Mouse (Mus musculus) neural tube, embryonic 14.5 days (tissue): Measurements from ENCODE around the gene Mfng. TPM values are rescaled to one million over a fixed set of nuclear protein-coding genes. Genes with fewer than 3 reads are reported as not detected.

Experiments
- ATAC-seq: fragments of 200-750 bp; cut with Nextera tagmentation; 2 replicates; pipeline ENCODE4 v1.8.0; 2017; ENCODE audit warnings: low read depth, mild to moderate bottlenecking, moderate TSS enrichment, moderate library complexity
- H3K27ac ChIP-seq: fragments of 300-500 bp; sonication (generic); 2 replicates; pipeline ENCODE4 v1.5.1; 2014; ENCODE audit warnings: low read depth, mild to moderate bottlenecking, control low read depth, low read length, moderate library complexity, mixed read lengths
- H3K27me3 ChIP-seq: fragments of 300-500 bp; sonication (generic); 2 replicates; pipeline ENCODE4 v1.6.1; 2014; ENCODE audit warnings: low read length; ENCODE audit not compliant: control insufficient read depth, insufficient read depth
- H3K36me3 ChIP-seq: fragments of 300-500 bp; sonication (generic); 2 replicates; pipeline ENCODE4 v1.6.1; 2014; ENCODE audit warnings: low read length, mixed read lengths; ENCODE audit not compliant: control insufficient read depth, insufficient read depth
- H3K4me1 ChIP-seq: fragments of 300-500 bp; sonication (generic); 2 replicates; pipeline ENCODE4 v1.6.1; 2014; ENCODE audit warnings: low read length; ENCODE audit not compliant: control insufficient read depth, insufficient read depth
- H3K4me2 ChIP-seq: fragments of 300-500 bp; sonication (generic); 2 replicates; pipeline ENCODE4 v1.6.1; 2014; ENCODE audit warnings: mild to moderate bottlenecking, low read depth, low read length, control low read depth
- H3K4me3 ChIP-seq: fragments of 300-500 bp; sonication (generic); 2 replicates; pipeline ENCODE4 v1.5.1; 2014; ENCODE audit warnings: low read depth, low read length, control low read depth, mixed read lengths
- H3K9ac ChIP-seq: fragments of 300-500 bp; sonication (generic); replicated peaks from 2 replicates; pipeline ENCODE4 v1.6.1; 2014; ENCODE audit warnings: low read depth, mild to moderate bottlenecking, control low read depth, low read length, mixed read lengths
- H3K9me3 ChIP-seq: fragments of 300-500 bp; sonication (generic); 2 replicates; pipeline ENCODE4 v1.6.1; 2016; ENCODE audit warnings: low read length; ENCODE audit not compliant: control insufficient read depth
- WGBS: fragments of 180-500 bp; shearing (Covaris S2); extraction: QIAGEN DNeasy Blood & Tissue Kit; methylation state at CpG from one replicate; pipeline ENCODE4 v1.1.7; 2014; 5-methylcytosine and 5-hydroxymethylcytosine counted together
- polyA plus RNA-seq: library from polyadenylated mRNA; unstranded; fragments of >200 nt; fragmentation: Nextera tagmentation; extraction: Ambion mirVana; gene quantifications from 2 replicates; pipeline ENCODE4 v1.2.1, GENCODE M21; 2014

Mfng gene
- polyA plus RNA-seq, 1 experiment from 2014 or later: 6.9 TPM

GRCm38 (mm10) chr15:78784520-78784919 is 11.2 kb upstream of the Mfng start:
- 75% methylated on average over 5 of the region's 5 CpGs for WGBS
- Histone ChIP-seq H3K4me2 (no peak overlapping the region), H3K4me1 (peaks cover 5% of the 10 kb centered on the region), H3K27me3 (no peaks in the 10 kb centered on the region), H3K36me3 (no peaks in the 10 kb centered on the region), H3K27ac (no peak overlapping the region), H3K9ac (no peak overlapping the region), H3K9me3 (no peaks in the 10 kb centered on the region), H3K4me3 (no peak overlapping the region)
- no peak for ATAC-seq

DNA sequence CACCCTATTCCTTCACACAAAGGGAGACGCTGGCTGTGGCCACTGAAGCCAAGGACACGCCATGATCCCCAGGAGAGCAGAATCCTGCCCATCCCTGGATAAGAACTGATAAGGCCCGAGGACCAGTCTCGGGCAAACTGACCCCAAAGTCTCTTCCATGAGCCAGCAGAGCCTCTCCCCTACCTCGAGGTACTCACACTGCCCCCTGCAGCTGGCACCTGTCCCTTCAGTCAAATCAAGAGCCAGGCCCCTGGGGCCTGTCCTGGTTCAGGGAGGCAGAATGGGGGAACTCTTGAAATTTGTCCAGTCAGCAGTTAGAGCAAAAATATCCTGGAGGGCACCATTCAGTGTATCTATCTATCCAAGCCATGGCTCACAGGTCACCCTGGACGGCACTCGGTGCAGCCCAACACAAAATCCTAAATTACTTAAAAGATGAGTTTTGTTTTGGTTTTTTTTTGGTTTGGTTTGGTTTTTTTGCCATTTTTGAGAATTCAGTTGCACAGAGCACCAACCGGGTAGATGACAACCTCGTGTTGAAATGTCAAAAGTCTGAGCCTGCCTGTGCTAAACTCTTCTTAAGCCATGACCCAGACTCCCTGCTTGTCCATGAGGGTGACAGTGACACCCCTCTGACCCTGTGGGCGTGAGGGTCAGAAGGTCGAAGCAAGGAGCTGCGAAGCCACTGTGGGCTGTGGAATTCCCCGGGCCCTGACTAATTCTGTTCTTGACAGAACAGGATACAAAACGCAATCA is 9.3 kb upstream of the Mfng start:
- no peak overlapping the region for H3K9ac ChIP-seq
- no peaks in the 10 kb centered on the region for H3K9me3 ChIP-seq
- H3K27ac ChIP-seq: no peak overlapping the region
- H3K4me1 ChIP-seq: peaks cover 5% of the 10 kb centered on the region
- H3K36me3 ChIP-seq: no peaks in the 10 kb centered on the region
- H3K4me3 ChIP-seq: no peak overlapping the region
- no peak for ATAC-seq
- H3K4me2 ChIP-seq: no peak overlapping the region
- H3K27me3 ChIP-seq: no peaks in the 10 kb centered on the region
- WGBS: 75% methylated on average over 14 of the region's 14 CpGs

DNA sequence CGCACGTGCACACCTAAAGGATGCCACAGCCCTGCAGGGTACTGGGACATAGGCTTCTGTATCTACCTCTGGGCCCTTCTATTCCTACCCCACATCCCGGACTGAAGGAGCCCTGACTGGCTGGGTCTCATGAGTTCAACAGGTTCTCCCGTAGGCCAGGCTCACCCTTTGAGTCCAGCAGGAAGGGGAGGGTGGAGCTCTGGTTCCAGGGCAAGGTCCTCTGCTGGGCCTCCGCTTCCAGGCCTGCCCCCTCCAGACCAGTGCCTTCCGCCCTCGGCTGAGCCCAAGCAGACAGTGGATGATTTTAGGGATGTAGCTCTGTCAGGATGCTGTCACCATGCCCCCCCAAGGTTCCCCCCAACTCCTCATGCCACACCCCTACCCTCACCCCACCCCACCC is 7.6 kb upstream of the Mfng start:
- 79% methylated on average over 7 of the region's 7 CpGs for WGBS

GRCm38 (mm10) chr15:78780359-78780758 is 7.1 kb upstream of the Mfng start:
- Histone ChIP-seq H3K9ac (no peak overlapping the region), H3K27ac (no peak overlapping the region), H3K36me3 (no peaks in the 10 kb centered on the region), H3K4me3 (no peak overlapping the region), H3K4me1 (no peaks in the 10 kb centered on the region; the same call in 1 of the 2 replicates), H3K27me3 (no peaks in the 10 kb centered on the region), H3K9me3 (no peaks in the 10 kb centered on the region), H3K4me2 (no peak overlapping the region)
- no peak for ATAC-seq
- 95% methylated on average over 14 of the region's 14 CpGs for WGBS

More for the DNA sequence above, 7.6 kb upstream of the Mfng start:
- Histone ChIP-seq H3K36me3 (no peaks in the 10 kb centered on the region), H3K4me1 (peaks cover 3% of the 10 kb centered on the region), H3K4me2 (no peak overlapping the region), H3K27me3 (no peaks in the 10 kb centered on the region), H3K4me3 (no peak overlapping the region), H3K27ac (no peak overlapping the region), H3K9me3 (no peaks in the 10 kb centered on the region), H3K9ac (no peak overlapping the region)
- ATAC-seq: no peak

- Histone ChIP-seq H3K9ac (no peak overlapping the region), H3K4me1 (no peaks in the 10 kb centered on the region), H3K36me3 (no peaks in the 10 kb centered on the region), H3K4me3 (no peak overlapping the region), H3K27ac (no peak overlapping the region), H3K27me3 (no peaks in the 10 kb centered on the region), H3K9me3 (no peaks in the 10 kb centered on the region), H3K4me2 (no peak overlapping the region)
- ATAC-seq: no peak
- 88% methylated on average over 5 of the region's 5 CpGs for WGBS
Observed at GRCm38 (mm10) chr15:78779690-78780089, 6.4 kb upstream of the Mfng start.

GRCm38 (mm10) chr15:78779253-78779652 is 6.0 kb upstream of the Mfng start:
- Histone ChIP-seq H3K4me1 (no peaks in the 10 kb centered on the region), H3K4me3 (no peak overlapping the region), H3K27me3 (no peaks in the 10 kb centered on the region), H3K9me3 (no peaks in the 10 kb centered on the region), H3K9ac (no peak overlapping the region), H3K4me2 (no peak overlapping the region), H3K36me3 (no peaks in the 10 kb centered on the region), H3K27ac (no peak overlapping the region)
- no peak for ATAC-seq
- WGBS: 80% methylated on average over 8 of the region's 8 CpGs

- Histone ChIP-seq H3K9ac (no peak overlapping the region), H3K9me3 (no peaks in the 10 kb centered on the region), H3K27ac (no peak overlapping the region), H3K4me3 (no peak overlapping the region), H3K27me3 (no peaks in the 10 kb centered on the region), H3K36me3 (no peaks in the 10 kb centered on the region), H3K4me1 (peaks cover 7% of the 10 kb centered on the region), H3K4me2 (no peak overlapping the region)
- ATAC-seq: no peak
- 46% methylated on average over 13 of the region's 15 CpGs for WGBS
Observed at GRCm38 (mm10) chr15:78778077-78778870, 5.0 kb upstream of the Mfng start.

- H3K27ac ChIP-seq: peak overlapping the region; percentile 48; the same call in 1 of the 2 replicates
- H3K4me1 ChIP-seq: peaks cover 16% of the 10 kb centered on the region
- peak overlapping the region; percentile 18 for H3K4me3 ChIP-seq
- peak overlapping the region; percentile 41 for H3K4me2 ChIP-seq
- no peak overlapping the region; the same call in 1 of the 2 replicates for H3K9ac ChIP-seq
- no peaks in the 10 kb centered on the region for H3K27me3 ChIP-seq
- H3K9me3 ChIP-seq: no peaks in the 10 kb centered on the region
- 39% methylated on average over 14 of the region's 14 CpGs for WGBS
- no peaks in the 10 kb centered on the region for H3K36me3 ChIP-seq
- ATAC-seq: no peak
Observed at GRCm38 (mm10) chr15:78772856-78773255, 419 bp downstream of the Mfng start.

- peak overlapping the region; percentile 18 for H3K4me3 ChIP-seq
- H3K4me1 ChIP-seq: peaks cover 19% of the 10 kb centered on the region
- H3K9me3 ChIP-seq: no peaks in the 10 kb centered on the region
- no peak overlapping the region for H3K9ac ChIP-seq
- H3K36me3 ChIP-seq: no peaks in the 10 kb centered on the region
- H3K27ac ChIP-seq: no peak overlapping the region
- no peak for ATAC-seq
- WGBS: 51% methylated on average over 4 of the region's 4 CpGs
- H3K4me2 ChIP-seq: peak overlapping the region; percentile 41
- H3K27me3 ChIP-seq: no peaks in the 10 kb centered on the region
Observed at GRCm38 (mm10) chr15:78772368-78772763, 909 bp downstream of the Mfng start.
